Mouse (Mus musculus): ENCODE results near the gene Hps6. TPM values are rescaled to one million over a fixed set of nuclear protein-coding genes. Genes with fewer than 3 reads are reported as not detected.

Gene Hps6
- polyA plus RNA-seq, 1 experiment from 2014 or later, result 7.2 TPM

GRCm38 (mm10) chr19:46049129-46049528 lies 45.8 kb downstream of the Hps6 start:
- ATAC-seq, result no peak
- no peak overlapping the region for H3K27ac ChIP-seq (ENCODE audit: low read depth, low read length)
- H3K4me3 ChIP-seq (ENCODE audit: low read length), result no peak overlapping the region
- no peak overlapping the region for H3K4me2 ChIP-seq (ENCODE audit: low read length)
- no peaks in the 10 kb centered on the region for H3K27me3 ChIP-seq (replicated peaks; ENCODE audit: control insufficient read depth, insufficient read depth, low read length)
- no peaks in the 10 kb centered on the region for H3K9me3 ChIP-seq (ENCODE audit: control insufficient read depth, low read length)
- H3K4me1 ChIP-seq (ENCODE audit: control insufficient read depth, insufficient read depth, low read depth, low read length), result peaks cover 11% of the 10 kb centered on the region
- no peaks in the 10 kb centered on the region for H3K36me3 ChIP-seq (ENCODE audit: control insufficient read depth, insufficient read depth, low read length)
- 67% methylated on average over 4 of the region's 4 CpGs for WGBS
- H3K9ac ChIP-seq (ENCODE audit: low read depth, low read length), result no peak overlapping the region

DNA sequence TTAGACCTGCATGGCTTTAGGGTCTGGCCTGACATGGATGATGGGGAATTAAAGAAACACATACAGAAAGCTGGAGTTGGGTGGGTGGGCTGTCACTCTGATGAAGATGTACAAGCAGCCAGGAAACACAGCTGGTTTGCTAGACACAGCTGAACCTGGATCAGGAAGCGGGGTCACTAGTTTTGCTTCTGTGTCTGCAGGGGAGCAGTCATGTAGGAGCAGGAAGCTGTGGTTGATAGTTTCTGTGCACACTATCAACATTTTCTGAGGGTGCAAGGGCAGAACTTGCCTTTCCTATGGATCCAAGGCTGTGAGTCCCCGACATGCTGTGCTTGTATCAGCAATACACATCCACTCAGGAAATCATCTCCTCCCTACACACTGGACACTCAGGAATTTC lies 47.2 kb downstream of the Hps6 start:
- no peak for ATAC-seq
- H3K9ac ChIP-seq (ENCODE audit: low read depth, low read length), result no peak overlapping the region
- no peaks in the 10 kb centered on the region for H3K9me3 ChIP-seq (ENCODE audit: control insufficient read depth, low read length)
- no peaks in the 10 kb centered on the region for H3K27me3 ChIP-seq (replicated peaks; ENCODE audit: control insufficient read depth, insufficient read depth, low read length)
- WGBS, result 90% methylated on average over 2 of the region's 2 CpGs
- peaks cover 9% of the 10 kb centered on the region for H3K4me1 ChIP-seq (ENCODE audit: control insufficient read depth, insufficient read depth, low read depth, low read length)
- no peaks in the 10 kb centered on the region for H3K36me3 ChIP-seq (ENCODE audit: control insufficient read depth, insufficient read depth, low read length)
- H3K4me2 ChIP-seq (ENCODE audit: low read length), result no peak overlapping the region
- no peak overlapping the region for H3K27ac ChIP-seq (ENCODE audit: low read depth, low read length)
- H3K4me3 ChIP-seq (ENCODE audit: low read length), result no peak overlapping the region

Other genes with a start within 250 kb of the Hps6 start
- 63.7 and 68.3 TPM in 2 replicates for gene Mgea5, start 219.7 kb upstream of the Hps6 start, polyA plus RNA-seq (2015; fragmentation: Nextera tagmentation; extraction: Ambion mirVana)
- 17.0 and 19.2 TPM in 2 replicates for gene Kcnip2, start 187.4 kb upstream of the Hps6 start, polyA plus RNA-seq (2015; fragmentation: Nextera tagmentation; extraction: Ambion mirVana)
- 21.4 and 22.6 TPM in 2 replicates for gene Armh3, start 5.0 kb upstream of the Hps6 start, polyA plus RNA-seq (2015; fragmentation: Nextera tagmentation; extraction: Ambion mirVana)
- 15.4 and 22.5 TPM in 2 replicates for gene Pprc1, start 41.4 kb downstream of the Hps6 start, polyA plus RNA-seq (2015; fragmentation: Nextera tagmentation; extraction: Ambion mirVana)
- gene Ldb1, start 41.7 kb downstream of the Hps6 start, polyA plus RNA-seq (2015; fragmentation: Nextera tagmentation; extraction: Ambion mirVana), result 50.6 and 88.5 TPM in 2 replicates
- 56.3 and 63.9 TPM in 2 replicates for gene Nolc1, start 72.4 kb downstream of the Hps6 start, polyA plus RNA-seq (2015; fragmentation: Nextera tagmentation; extraction: Ambion mirVana)
- not detected in 2 replicates for gene Elovl3, start 128.4 kb downstream of the Hps6 start, polyA plus RNA-seq (2015; fragmentation: Nextera tagmentation; extraction: Ambion mirVana)
- gene Pitx3, start 144.8 kb downstream of the Hps6 start, polyA plus RNA-seq (2015; fragmentation: Nextera tagmentation; extraction: Ambion mirVana), result 0.20 and 0.81 TPM in 2 replicates
- gene Gbf1, start 149.0 kb downstream of the Hps6 start, polyA plus RNA-seq (2015; fragmentation: Nextera tagmentation; extraction: Ambion mirVana), result 60.3 and 71.0 TPM in 2 replicates

Data from hindbrain, embryonic 16.5 days (tissue).